ENCODE assay signal across 16 mouse cellular contexts in genomic region chr4:131240457-131240856, GRCm38 (mm10).
"Had no signal": no experiment of that assay in that cellular context is flagged by ENCODE, and none has a peak within 500 bp of the region (broad histone marks: within the 10 kb centered on the region; RNA-seq: fewer than 3 reads in every experiment).

No protein-coding gene starts in this region.

- H3K36me3 ChIP-seq: limb, embryonic 12.5 days; liver, embryonic 13.5 days; lung, embryonic 15.5 days; midbrain, embryonic 15.5 days; neural tube, embryonic 12.5 days had no signal

- H3K9me3 ChIP-seq: limb, embryonic 12.5 days; liver, embryonic 13.5 days; lung, embryonic 15.5 days; midbrain, embryonic 15.5 days; neural tube, embryonic 12.5 days had no signal

- H3K4me1 ChIP-seq: liver, embryonic 13.5 days; lung, embryonic 15.5 days; megakaryocyte, embryonic 14.5 days had no signal

- H3K4me3 ChIP-seq: layer of hippocampus, adult 2 months; limb, embryonic 12.5 days; liver, embryonic 13.5 days; lung, embryonic 15.5 days; megakaryocyte, embryonic 14.5 days; midbrain, embryonic 15.5 days; neural tube, embryonic 12.5 days had no signal

- H3K9ac ChIP-seq: limb, embryonic 12.5 days; liver, embryonic 13.5 days; liver, postnatal 0 days; lung, embryonic 15.5 days; midbrain, embryonic 15.5 days; neural tube, embryonic 12.5 days had no signal

- H3K27ac ChIP-seq: layer of hippocampus, adult 2 months; limb, embryonic 12.5 days; liver, embryonic 13.5 days; lung, embryonic 15.5 days; macrophage; midbrain, embryonic 15.5 days; neural tube, embryonic 12.5 days had no signal

- DNase-seq: kidney, postnatal 10 days; kidney, postnatal 4 days; liver; liver, embryonic 13.5 days; liver, postnatal 0 days; lung, postnatal 14 days; retina, postnatal 1 day; thymus, adult 2 months; thymus, postnatal 25 days had no signal
